Mouse (Mus musculus): ENCODE data around the gene AC109138.7.

Gene AC109138.7

GRCm38 (mm10) chr19:4247010-4247409 is 32.9 kb downstream of the AC109138.7 start:
- 60% methylated on average over 1 of the region's 1 CpGs for WGBS

DNA sequence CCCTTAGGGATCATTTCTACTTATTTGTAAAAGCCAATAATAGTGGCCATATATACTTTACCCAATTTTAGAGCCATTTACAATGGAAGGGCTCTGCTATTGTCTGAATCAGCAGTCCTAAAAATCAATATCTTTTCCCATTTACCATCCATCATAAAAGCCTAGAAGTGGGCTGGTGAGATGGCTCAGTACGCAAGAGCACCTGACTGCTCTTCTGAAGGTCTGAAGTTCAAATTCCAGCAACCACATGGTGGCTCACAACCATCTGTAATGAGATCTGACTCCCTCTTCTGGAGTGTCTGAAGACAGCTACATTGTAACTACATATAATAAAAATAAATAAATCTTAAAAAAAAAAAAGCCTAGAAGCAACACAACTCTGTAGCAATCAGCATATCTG is 34.5 kb downstream of the AC109138.7 start:
- 95% methylated on average over 1 of the region's 1 CpGs for WGBS

- 93% methylated on average over 7 of the region's 7 CpGs for WGBS
Observed at GRCm38 (mm10) chr19:4254230-4254629, 40.1 kb downstream of the AC109138.7 start.

DNA sequence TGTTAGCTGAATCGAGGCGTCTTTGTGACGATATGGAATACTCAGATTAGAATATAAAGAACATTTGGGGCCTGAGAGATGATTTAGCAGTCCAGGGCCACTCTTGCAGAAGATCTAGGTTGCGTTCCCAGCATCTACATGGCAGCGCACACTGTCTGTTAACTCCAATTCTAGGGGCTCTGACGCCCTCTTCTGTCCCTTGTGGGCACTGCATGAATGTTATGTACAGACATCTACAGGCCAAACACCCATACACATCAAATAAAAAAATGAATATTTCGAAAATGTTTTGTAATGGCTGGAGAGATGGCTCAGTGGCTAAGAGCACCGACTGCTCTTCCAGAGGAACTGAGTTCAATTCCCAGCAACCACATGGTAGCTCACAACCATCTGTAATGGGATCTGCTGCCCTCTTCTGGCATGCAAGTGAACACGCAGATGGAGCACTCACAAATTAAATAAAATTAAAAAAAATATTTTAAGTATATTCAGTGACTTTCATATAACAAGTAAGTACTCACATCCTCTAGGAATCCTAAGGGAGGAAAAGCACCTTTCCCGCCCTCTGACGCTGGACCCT is 41.5 kb downstream of the AC109138.7 start:
- WGBS, result 80% methylated on average over 11 of the region's 11 CpGs

GRCm38 (mm10) chr19:4257216-4257896 is 43.2 kb downstream of the AC109138.7 start:
- under 1% methylated on average over 41 of the region's 41 CpGs for WGBS

- 14% methylated on average over 12 of the region's 12 CpGs for WGBS
Observed at GRCm38 (mm10) chr19:4257897-4258252, 43.7 kb downstream of the AC109138.7 start.

- 70% methylated on average over 8 of the region's 8 CpGs for WGBS
Observed at GRCm38 (mm10) chr19:4261038-4261698, 47.0 kb downstream of the AC109138.7 start.

DNA sequence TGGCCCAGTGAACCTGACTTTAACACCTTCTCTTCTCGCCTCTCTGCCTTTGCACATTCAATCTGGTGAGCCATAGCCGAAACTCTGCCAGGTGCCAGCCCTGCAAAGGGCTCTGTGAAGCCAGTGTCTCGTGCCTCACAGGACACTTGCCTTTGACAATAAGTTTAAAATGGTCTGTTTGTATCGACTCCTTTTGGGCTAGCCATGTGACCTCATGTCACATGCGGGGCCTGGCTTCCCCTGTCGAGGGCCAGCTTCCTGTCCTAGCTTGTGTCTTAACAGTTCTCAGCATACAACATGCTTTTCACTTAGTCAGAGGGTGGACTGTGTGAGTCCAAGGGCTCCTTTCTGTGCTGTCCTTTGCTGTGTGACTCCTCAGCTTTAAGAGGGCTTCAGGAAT is 48.6 kb downstream of the AC109138.7 start:
- 67% methylated on average over 6 of the region's 6 CpGs for WGBS

DNA sequence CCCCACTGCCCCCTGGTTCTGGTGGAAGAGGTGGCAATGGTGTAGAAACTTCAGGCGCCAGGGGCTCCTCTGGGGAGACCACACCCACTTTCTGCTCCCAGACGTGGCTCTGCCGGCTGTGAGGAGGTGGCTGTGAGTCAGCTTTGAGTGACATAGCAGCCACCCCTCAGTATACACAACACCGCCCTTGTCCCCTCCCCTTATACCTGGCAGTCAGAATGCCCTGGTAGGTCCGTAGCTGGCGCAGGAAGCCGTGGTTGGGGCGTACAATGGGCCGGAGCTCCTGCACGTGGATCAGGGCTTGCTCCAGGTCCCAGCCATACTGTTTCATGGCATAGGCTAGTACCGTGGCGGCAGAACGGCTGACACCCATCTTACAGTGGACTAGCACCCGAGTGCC is 49.5 kb downstream of the AC109138.7 start:
- WGBS, result 73% methylated on average over 14 of the region's 14 CpGs

DNA sequence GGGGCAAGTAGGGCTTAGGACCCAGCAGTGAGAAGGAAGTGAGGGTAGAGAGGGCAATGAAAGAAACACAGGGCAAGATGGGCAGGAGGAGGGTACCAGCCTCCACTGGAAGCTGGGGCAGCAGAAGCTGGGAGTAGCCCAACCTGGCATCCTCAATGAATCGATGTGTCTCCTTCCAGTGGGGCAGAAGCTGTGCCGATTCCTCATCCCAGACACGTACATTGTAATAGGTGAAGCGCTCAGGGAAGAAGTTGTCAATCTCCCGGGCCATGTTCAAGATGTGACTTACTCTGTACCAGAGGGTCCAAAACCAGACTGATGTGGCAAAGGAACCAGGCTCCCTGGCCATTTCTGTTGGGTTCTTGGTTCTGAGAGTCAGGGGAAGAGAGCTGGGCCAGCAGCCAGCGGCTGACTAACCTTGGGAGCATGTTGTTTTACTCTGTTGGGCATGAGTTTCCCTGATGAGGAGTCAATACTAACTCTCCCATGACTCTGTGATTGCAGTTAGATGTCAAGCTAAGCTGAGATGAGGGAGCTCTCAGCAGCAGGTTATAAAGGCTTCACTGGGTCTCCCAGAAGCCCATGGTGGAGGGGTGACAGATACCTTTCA is 50.1 kb downstream of the AC109138.7 start:
- 89% methylated on average over 6 of the region's 6 CpGs for WGBS

DNA sequence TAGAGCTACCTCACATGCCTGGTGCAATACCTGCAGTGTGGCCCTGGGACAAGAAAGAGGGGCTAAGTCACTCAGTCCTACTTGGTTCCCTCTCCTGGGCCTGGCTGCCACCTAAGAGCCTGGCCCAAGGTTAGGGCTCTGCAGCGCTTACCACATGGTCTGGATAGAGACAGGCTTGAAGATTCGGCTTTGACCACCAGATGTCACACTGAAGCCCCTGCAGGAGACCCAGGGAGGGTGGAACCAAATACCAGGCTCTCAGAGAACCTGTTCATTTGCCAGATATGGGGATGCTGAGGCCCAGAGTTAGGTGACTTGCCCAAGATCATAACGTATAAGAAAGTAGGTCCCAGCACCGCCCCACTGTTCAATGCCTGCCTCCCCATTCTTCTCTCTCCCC is 51.8 kb downstream of the AC109138.7 start:
- WGBS, result 78% methylated on average over 4 of the region's 4 CpGs

DNA sequence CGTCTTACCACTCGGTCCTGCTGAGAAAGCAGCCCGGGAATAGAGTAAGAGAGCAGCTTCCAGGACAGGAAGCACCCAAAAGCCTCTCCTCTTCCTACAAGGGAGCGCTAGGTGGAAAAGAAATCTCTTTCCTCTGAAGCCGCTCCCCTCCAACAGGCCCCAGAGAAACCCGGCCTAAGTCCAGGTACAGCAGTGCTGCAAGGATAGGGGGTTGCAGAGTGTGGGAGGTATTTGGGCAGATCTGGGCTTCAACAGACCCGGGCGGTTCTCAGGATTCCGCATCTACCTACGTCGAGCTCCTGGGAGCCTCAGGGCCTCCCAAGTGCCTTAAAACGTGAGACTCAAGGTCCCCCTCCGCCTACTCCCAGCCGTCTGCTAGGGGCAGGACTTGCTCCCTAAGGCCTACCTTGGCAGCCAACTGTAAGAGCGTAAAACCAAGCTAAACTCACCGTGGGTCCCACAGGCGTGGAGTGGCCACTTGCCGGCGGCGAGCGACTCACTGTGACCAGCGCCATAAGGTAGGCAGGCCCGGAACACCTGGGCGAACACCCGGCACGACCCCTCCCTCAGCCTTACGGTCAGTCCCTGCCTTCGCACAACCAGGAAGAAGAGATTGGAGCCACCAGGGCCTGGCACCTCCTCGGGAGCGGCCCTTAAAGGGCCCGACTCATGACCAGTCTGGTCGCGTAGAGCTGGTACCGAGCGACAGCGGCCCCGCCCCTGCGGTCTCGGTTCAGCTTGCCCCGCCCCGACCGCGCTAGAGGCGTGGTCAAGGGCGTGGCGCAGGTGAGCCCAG is 54.6 kb downstream of the AC109138.7 start, which contains the start of gene Ssh3:
TSS of gene Ssh3 (minus strand) at position 615 of the 796 bp plus-strand sequence.
- 11% methylated on average over 46 of the region's 46 CpGs for WGBS

GRCm38 (mm10) chr19:4270187-4270586 is 56.0 kb downstream of the AC109138.7 start:
- WGBS, result 82% methylated on average over 6 of the region's 6 CpGs

- 96% methylated on average over 11 of the region's 11 CpGs for WGBS
Observed at GRCm38 (mm10) chr19:4270972-4271371, 56.8 kb downstream of the AC109138.7 start.

DNA sequence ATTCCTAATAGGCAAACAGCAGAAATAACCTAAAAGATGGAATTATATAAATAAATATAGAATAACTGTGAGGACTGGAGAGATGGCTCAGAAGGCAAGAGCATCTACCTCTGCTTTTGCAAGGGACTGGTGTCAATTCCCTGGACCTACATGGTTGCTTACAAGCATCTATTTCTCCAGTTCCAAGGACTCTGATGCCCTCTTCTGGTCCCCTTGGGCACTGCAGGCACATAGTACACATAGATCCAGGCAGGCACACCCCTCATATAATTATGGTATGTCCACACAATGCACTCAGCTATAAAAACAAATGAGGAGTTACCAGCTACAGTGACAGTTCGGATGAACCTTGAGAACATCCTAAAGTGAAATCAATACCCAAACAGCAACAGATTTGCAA is 65.3 kb downstream of the AC109138.7 start:
- 100% methylated on average over 1 of the region's 1 CpGs for WGBS

DNA sequence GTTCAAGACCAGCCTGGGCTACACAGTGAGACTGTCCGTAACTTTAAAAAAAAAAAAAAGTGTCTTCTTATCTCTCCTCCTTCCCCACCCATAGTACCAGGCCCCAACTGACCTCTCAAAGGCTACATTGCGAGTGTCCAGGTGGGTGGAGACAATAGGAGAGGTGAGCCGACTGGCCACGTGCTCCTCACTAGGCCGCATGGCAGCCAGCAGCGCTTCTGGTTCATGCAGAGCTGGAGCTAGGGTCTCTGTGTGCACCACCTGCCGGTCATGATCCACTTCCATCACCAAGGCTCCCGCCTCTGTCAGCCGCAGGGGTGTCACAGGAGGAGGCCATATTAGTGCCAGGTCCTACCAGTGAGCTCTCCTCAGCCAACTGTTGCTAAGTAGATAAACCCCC is 66.3 kb downstream of the AC109138.7 start:
- 96% methylated on average over 9 of the region's 9 CpGs for WGBS
